Mouse (Mus musculus) heart, adult 11 months (tissue): ENCODE results near the gene Rpl9.
A peak's percentile ranks its signal among the peaks of the same experiment; 100 is the strongest.

Source experiments
- DNase-seq: peaks from one replicate; pipeline ENCODE4 v3.0.0; 2022

Rpl9 gene

GRCm38 (mm10) chr5:65390648-65391644, at the start of gene Rpl9, which contains the start of gene Lias:
Gene Rpl9, minus strand, starts transcription at chr5:65391444.
Gene Lias, plus strand, starts transcription at chr5:65391497.
- DNase-seq, result peak; percentile 100

GRCm38 (mm10) chr5:65438041-65438440, 46.8 kb upstream of the Rpl9 start:
- DNase-seq, result no peak

- DNase-seq, result peak; percentile 100
Observed at GRCm38 (mm10) chr5:65435806-65436561, 44.7 kb upstream of the Rpl9 start, which contains the start of gene Ugdh. Gene Ugdh, minus strand, starts transcription at chr5:65435949.

- no peak for DNase-seq
Observed at GRCm38 (mm10) chr5:65435363-65435805, 44.1 kb upstream of the Rpl9 start.

GRCm38 (mm10) chr5:65434471-65435362, 43.5 kb upstream of the Rpl9 start:
- DNase-seq, result no peak

- DNase-seq, result no peak
Observed at GRCm38 (mm10) chr5:65429441-65429840, 38.2 kb upstream of the Rpl9 start.

- DNase-seq, result no peak
Observed at GRCm38 (mm10) chr5:65428321-65428720, 37.1 kb upstream of the Rpl9 start.

GRCm38 (mm10) chr5:65425251-65425650, 34.0 kb upstream of the Rpl9 start:
- no peak for DNase-seq

GRCm38 (mm10) chr5:65424215-65424614, 33.0 kb upstream of the Rpl9 start:
- no peak for DNase-seq

- no peak for DNase-seq
Observed at GRCm38 (mm10) chr5:65422803-65423202, 31.6 kb upstream of the Rpl9 start.

GRCm38 (mm10) chr5:65420822-65421221, 29.6 kb upstream of the Rpl9 start:
- DNase-seq, result no peak

GRCm38 (mm10) chr5:65419136-65419535, 27.9 kb upstream of the Rpl9 start:
- DNase-seq, result no peak

GRCm38 (mm10) chr5:65415653-65416458, 24.6 kb upstream of the Rpl9 start:
- peak; percentile 93 for DNase-seq

- no peak for DNase-seq
Observed at GRCm38 (mm10) chr5:65407989-65408388, 16.7 kb upstream of the Rpl9 start.

- peak; percentile 96 for DNase-seq
Observed at GRCm38 (mm10) chr5:65401251-65401994, 10.2 kb upstream of the Rpl9 start.

GRCm38 (mm10) chr5:65394425-65394824, 3.2 kb upstream of the Rpl9 start:
- no peak for DNase-seq

GRCm38 (mm10) chr5:65391753-65392152, 509 bp upstream of the Rpl9 start:
- no peak for DNase-seq

GRCm38 (mm10) chr5:65387008-65387867, 4.0 kb downstream of the Rpl9 start:
- DNase-seq, result no peak

- DNase-seq, result no peak
Observed at GRCm38 (mm10) chr5:65385704-65386103, 5.5 kb downstream of the Rpl9 start.

- peak; percentile 80 for DNase-seq
Observed at GRCm38 (mm10) chr5:65374746-65375145, 16.5 kb downstream of the Rpl9 start.
